Mouse (Mus musculus): ENCODE results near the gene Tmco1.

The Tmco1 gene

GRCm38 (mm10) chr1:167308261-167309054 is at the start of gene Tmco1:
Gene Tmco1 (plus strand): TSS chr1:167308378.
- DNase-seq (ENCODE audit: low read depth, low spot score), result peak; percentile 97

- no peak for DNase-seq (ENCODE audit: low read depth, low spot score)
These were observed 48.5 kb upstream of the Tmco1 start for GRCm38 (mm10) chr1:167259702-167260101.

- DNase-seq (ENCODE audit: low read depth, low spot score), result no peak
These were observed 46.4 kb upstream of the Tmco1 start for GRCm38 (mm10) chr1:167261750-167262149.

GRCm38 (mm10) chr1:167262489-167263041 is 45.6 kb upstream of the Tmco1 start:
- no peak for DNase-seq (ENCODE audit: low read depth, low spot score)

GRCm38 (mm10) chr1:167265366-167265765 is 42.8 kb upstream of the Tmco1 start:
- DNase-seq (ENCODE audit: low read depth, low spot score), result no peak

GRCm38 (mm10) chr1:167266720-167267119 is 41.5 kb upstream of the Tmco1 start:
- DNase-seq (ENCODE audit: low read depth, low spot score), result no peak

- no peak for DNase-seq (ENCODE audit: low read depth, low spot score)
These were observed 39.7 kb upstream of the Tmco1 start for GRCm38 (mm10) chr1:167268360-167269063.

GRCm38 (mm10) chr1:167269350-167269811 is 38.8 kb upstream of the Tmco1 start:
- DNase-seq (ENCODE audit: low read depth, low spot score), result peak; percentile 53

GRCm38 (mm10) chr1:167269856-167270270 is 38.3 kb upstream of the Tmco1 start:
- peak; percentile 37 for DNase-seq (ENCODE audit: low read depth, low spot score)

- peak; percentile 53 for DNase-seq (ENCODE audit: low read depth, low spot score)
These were observed 37.7 kb upstream of the Tmco1 start for GRCm38 (mm10) chr1:167270342-167271111.

GRCm38 (mm10) chr1:167271304-167271703 is 36.9 kb upstream of the Tmco1 start:
- DNase-seq (ENCODE audit: low read depth, low spot score), result no peak

- DNase-seq (ENCODE audit: low read depth, low spot score), result no peak
These were observed 36.3 kb upstream of the Tmco1 start for GRCm38 (mm10) chr1:167271841-167272240.

GRCm38 (mm10) chr1:167273380-167274163 is 34.6 kb upstream of the Tmco1 start:
- DNase-seq (ENCODE audit: low read depth, low spot score), result peak; percentile 54

GRCm38 (mm10) chr1:167274646-167275390 is 33.4 kb upstream of the Tmco1 start:
- peak; percentile 21 for DNase-seq (ENCODE audit: low read depth, low spot score)

GRCm38 (mm10) chr1:167278395-167278794 is 29.8 kb upstream of the Tmco1 start:
- no peak for DNase-seq (ENCODE audit: low read depth, low spot score)

- no peak for DNase-seq (ENCODE audit: low read depth, low spot score)
These were observed 28.9 kb upstream of the Tmco1 start for GRCm38 (mm10) chr1:167279160-167279715.

GRCm38 (mm10) chr1:167280061-167280460 is 28.1 kb upstream of the Tmco1 start:
- DNase-seq (ENCODE audit: low read depth, low spot score), result peak; percentile 57

- DNase-seq (ENCODE audit: low read depth, low spot score), result no peak
These were observed 26.1 kb upstream of the Tmco1 start for GRCm38 (mm10) chr1:167282112-167282511.

GRCm38 (mm10) chr1:167282768-167283167 is 25.4 kb upstream of the Tmco1 start:
- DNase-seq (ENCODE audit: low read depth, low spot score), result no peak
